Mouse (Mus musculus) heart, embryonic 16.5 days (tissue): Measurements from ENCODE around the gene Adh6b. TPM values are rescaled to one million over a fixed set of nuclear protein-coding genes. Genes with fewer than 3 reads are reported as not detected.

ENCODE experiments used
- ATAC-seq: fragments of 200-750 bp; cut with Nextera tagmentation; replicated peaks from 2 replicates; pipeline ENCODE4 v1.8.0; 2017; ENCODE audit warnings: moderate number of reproducible peaks; ENCODE audit not compliant: insufficient read depth, low FRiP score; ENCODE audit errors: extremely low read depth
- H3K27ac ChIP-seq: fragments of 300-500 bp; sonication (generic); 2 replicates; pipeline ENCODE4 v1.5.1; 2014; ENCODE audit warnings: mild to moderate bottlenecking, low read length, control low read depth, moderate library complexity
- H3K27me3 ChIP-seq: fragments of 300-500 bp; sonication (generic); 2 replicates; pipeline ENCODE4 v1.6.1; 2014; ENCODE audit warnings: low read length, mixed read lengths; ENCODE audit not compliant: control insufficient read depth, insufficient read depth
- H3K36me3 ChIP-seq: fragments of 300-500 bp; sonication (generic); 2 replicates; pipeline ENCODE4 v1.6.1; 2014; ENCODE audit not compliant: control insufficient read depth, insufficient read depth
- H3K4me1 ChIP-seq: fragments of 300-500 bp; sonication (generic); 2 replicates; pipeline ENCODE4 v1.6.1; 2014; ENCODE audit warnings: low read length, mixed read lengths; ENCODE audit not compliant: control insufficient read depth, insufficient read depth
- H3K4me2 ChIP-seq: fragments of 300-500 bp; sonication (generic); 2 replicates; pipeline ENCODE4 v1.6.1; 2014; ENCODE audit warnings: low read depth, mild to moderate bottlenecking, control low read depth, low read length
- H3K4me3 ChIP-seq: fragments of 300-500 bp; sonication (generic); 2 replicates; pipeline ENCODE4 v1.5.1; 2014; ENCODE audit warnings: mild to moderate bottlenecking, control low read depth, low read length
- H3K9ac ChIP-seq: fragments of 300-500 bp; sonication (generic); 2 replicates; pipeline ENCODE4 v1.6.1; 2014; ENCODE audit warnings: low read length, control low read depth
- H3K9me3 ChIP-seq: fragments of 300-500 bp; sonication (generic); replicated peaks from 2 replicates; pipeline ENCODE4 v1.6.1; 2016; ENCODE audit warnings: low read length; ENCODE audit not compliant: control insufficient read depth
- WGBS: fragments of 180-500 bp; shearing (Covaris S2); extraction: QIAGEN DNeasy Blood & Tissue Kit; methylation state at CpG from one replicate; pipeline ENCODE4 v1.1.7; 2014; 5-methylcytosine and 5-hydroxymethylcytosine counted together
- polyA plus RNA-seq: library from polyadenylated mRNA; unstranded; fragments of >200 nt; fragmentation: Nextera tagmentation; extraction: Ambion mirVana; gene quantifications from 2 replicates; pipeline ENCODE4 v1.2.1, GENCODE M21; 2015

Adh6b gene
- polyA plus RNA-seq, 1 experiment from 2014 or later = 3.6 TPM

- Histone ChIP-seq H3K9ac (no peak overlapping the region), H3K4me3 (no peak overlapping the region), H3K36me3 (no peaks in the 10 kb centered on the region), H3K4me1 (no peaks in the 10 kb centered on the region), H3K9me3 (no peaks in the 10 kb centered on the region; the same call in 1 of the 2 replicates), H3K27me3 (no peaks in the 10 kb centered on the region), H3K4me2 (no peak overlapping the region), H3K27ac (no peak overlapping the region)
- ATAC-seq = no peak
- WGBS = 76% methylated on average over 2 of the region's 2 CpGs
Measured at GRCm38 (mm10) chr3:138375148-138375547, 33.6 kb downstream of the Adh6b start.

GRCm38 (mm10) chr3:138381133-138381532, 39.6 kb downstream of the Adh6b start:
- no peak for ATAC-seq
- Histone ChIP-seq H3K27ac (no peak overlapping the region), H3K27me3 (no peaks in the 10 kb centered on the region), H3K9ac (no peak overlapping the region), H3K36me3 (no peaks in the 10 kb centered on the region), H3K4me1 (no peaks in the 10 kb centered on the region), H3K4me3 (no peak overlapping the region), H3K9me3 (no peaks in the 10 kb centered on the region; the same call in 1 of the 2 replicates), H3K4me2 (no peak overlapping the region)
- 43% methylated on average over 3 of the region's 3 CpGs for WGBS

GRCm38 (mm10) chr3:138387155-138387554, 45.6 kb downstream of the Adh6b start:
- 81% methylated on average over 6 of the region's 6 CpGs for WGBS
- no peaks in the 10 kb centered on the region for H3K4me1 ChIP-seq
- no peaks in the 10 kb centered on the region for H3K9me3 ChIP-seq
- no peaks in the 10 kb centered on the region for H3K27me3 ChIP-seq
- H3K4me2 ChIP-seq = no peak overlapping the region
- H3K4me3 ChIP-seq = no peak overlapping the region
- H3K36me3 ChIP-seq = no peaks in the 10 kb centered on the region
- no peak overlapping the region for H3K27ac ChIP-seq
- ATAC-seq = no peak
- H3K9ac ChIP-seq = no peak overlapping the region

- ATAC-seq = no peak
- H3K27ac ChIP-seq = no peak overlapping the region
Measured at GRCm38 (mm10) chr3:138404872-138405271, 63.3 kb downstream of the Adh6b start.

GRCm38 (mm10) chr3:138405341-138405740, 63.8 kb downstream of the Adh6b start:
- no peak overlapping the region for H3K27ac ChIP-seq
- no peaks in the 10 kb centered on the region for H3K27me3 ChIP-seq
- no peak for ATAC-seq
- no peaks in the 10 kb centered on the region for H3K9me3 ChIP-seq
- no peak overlapping the region for H3K4me3 ChIP-seq
- H3K36me3 ChIP-seq = no peaks in the 10 kb centered on the region
- H3K9ac ChIP-seq = no peak overlapping the region
- 19% methylated on average over 3 of the region's 3 CpGs for WGBS
- no peak overlapping the region for H3K4me2 ChIP-seq
- H3K4me1 ChIP-seq = no peaks in the 10 kb centered on the region

More at GRCm38 (mm10) chr3:138404872-138405271, 63.3 kb downstream of the Adh6b start:
- 57% methylated on average over 3 of the region's 3 CpGs for WGBS
- Histone ChIP-seq H3K4me3 (no peak overlapping the region), H3K36me3 (no peaks in the 10 kb centered on the region), H3K27me3 (no peaks in the 10 kb centered on the region), H3K4me1 (no peaks in the 10 kb centered on the region), H3K4me2 (no peak overlapping the region), H3K9me3 (no peaks in the 10 kb centered on the region), H3K9ac (no peak overlapping the region)

GRCm38 (mm10) chr3:138405840-138406239, 64.3 kb downstream of the Adh6b start:
- H3K27me3 ChIP-seq = no peaks in the 10 kb centered on the region
- H3K4me1 ChIP-seq = no peaks in the 10 kb centered on the region
- no peaks in the 10 kb centered on the region for H3K9me3 ChIP-seq
- H3K4me3 ChIP-seq = no peak overlapping the region
- H3K36me3 ChIP-seq = no peaks in the 10 kb centered on the region
- WGBS = 57% methylated on average over 7 of the region's 7 CpGs
- H3K27ac ChIP-seq = no peak overlapping the region
- no peak overlapping the region for H3K9ac ChIP-seq
- no peak overlapping the region for H3K4me2 ChIP-seq
- ATAC-seq = no peak

- H3K9me3 ChIP-seq = no peaks in the 10 kb centered on the region
- ATAC-seq = 0 out of 2 replicates have a peak, but pooled peaks have one; percentile 18
- no peaks in the 10 kb centered on the region for H3K27me3 ChIP-seq
- H3K9ac ChIP-seq = no peak overlapping the region
- H3K4me2 ChIP-seq = no peak overlapping the region
- 77% methylated on average over 1 of the region's 1 CpGs for WGBS
- no peaks in the 10 kb centered on the region for H3K36me3 ChIP-seq
- no peak overlapping the region for H3K4me3 ChIP-seq
- no peaks in the 10 kb centered on the region for H3K4me1 ChIP-seq
- no peak overlapping the region for H3K27ac ChIP-seq
Measured at GRCm38 (mm10) chr3:138407920-138408319, 66.3 kb downstream of the Adh6b start.

Other genes with a start within 250 kb of the Adh6b start
- 5.2 and 7.0 TPM in 2 replicates for gene Trmt10a, start 198.3 kb upstream of the Adh6b start, polyA plus RNA-seq
- 6.5 and 7.9 TPM in 2 replicates for gene Mttp, start 196.8 kb upstream of the Adh6b start, polyA plus RNA-seq
- not detected in 2 replicates for gene 4930579F01Rik, start 147.9 kb upstream of the Adh6b start, polyA plus RNA-seq
- gene Adh7, start 124.0 kb upstream of the Adh6b start, polyA plus RNA-seq = 0.30 TPM in 2 replicates
- gene Adh1, start 80.8 kb upstream of the Adh6b start, polyA plus RNA-seq = 14.0 and 91.8 TPM in 2 replicates
- gene Adh6a, start 28.5 kb upstream of the Adh6b start, polyA plus RNA-seq = not detected in 2 replicates
- not detected in 2 replicates for gene Adh4, start 73.7 kb downstream of the Adh6b start, polyA plus RNA-seq
- 172 and 191 TPM in 2 replicates for gene Adh5, start 101.3 kb downstream of the Adh6b start, polyA plus RNA-seq
- 35.6 and 41.4 TPM in 2 replicates for gene Metap1, start 147.7 kb downstream of the Adh6b start, polyA plus RNA-seq
- gene Eif4e, start 184.4 kb downstream of the Adh6b start, polyA plus RNA-seq = 252 and 286 TPM in 2 replicates